Mouse (Mus musculus): ENCODE measurements at regions not wholly inside any gene's neighbourhood (a gene's known extent, or its start where the extent isn't known, plus 50 kb on each side); places are given as distances from the start of the nearest gene placed in this dataset.
"Not testable (repeated sequence)": the region's sequence is repeated elsewhere in the genome, so short reads cannot be mapped to it uniquely, and the experiment has no call there.

- no peak for DNase-seq
These were observed 440.2 kb upstream of the Hsf2 start for GRCm38 (mm10) chr10:57046021-57046420.

GRCm38 (mm10) chr10:57046891-57047290, 439.3 kb upstream of the Hsf2 start:
- DNase-seq: no peak

GRCm38 (mm10) chr10:57047719-57048118, 438.5 kb upstream of the Hsf2 start:
- no peak for DNase-seq

GRCm38 (mm10) chr10:57053375-57053774, 432.8 kb upstream of the Hsf2 start:
- DNase-seq: not testable (repeated sequence)

- no peak for DNase-seq
These were observed 396.1 kb upstream of the Hsf2 start for GRCm38 (mm10) chr10:57090131-57090530.

GRCm38 (mm10) chr10:57095920-57096319, 390.3 kb upstream of the Hsf2 start:
- DNase-seq: no peak

GRCm38 (mm10) chr10:57113359-57113758, 372.8 kb upstream of the Hsf2 start:
- DNase-seq: no peak

- DNase-seq: no peak
These were observed 371.4 kb upstream of the Hsf2 start for GRCm38 (mm10) chr10:57114696-57115271.

GRCm38 (mm10) chr10:57121514-57121913, 364.7 kb upstream of the Hsf2 start:
- DNase-seq: no peak

- no peak for DNase-seq
These were observed 359.0 kb upstream of the Hsf2 start for GRCm38 (mm10) chr10:57127185-57127584.

GRCm38 (mm10) chr10:57156426-57156825, 329.8 kb upstream of the Hsf2 start:
- no peak for DNase-seq

- peak; percentile 5 for DNase-seq
These were observed 329.3 kb upstream of the Hsf2 start for GRCm38 (mm10) chr10:57156912-57157311.

GRCm38 (mm10) chr10:57160546-57160945, 325.6 kb upstream of the Hsf2 start:
- DNase-seq: no peak

GRCm38 (mm10) chr10:57163359-57163758, 322.8 kb upstream of the Hsf2 start:
- DNase-seq: no peak

GRCm38 (mm10) chr10:57183560-57183959, 302.6 kb upstream of the Hsf2 start:
- DNase-seq: peak; percentile 77

- no peak for DNase-seq
These were observed 275.5 kb upstream of the Hsf2 start for GRCm38 (mm10) chr10:57210701-57211100.

GRCm38 (mm10) chr10:57231117-57231516, 255.1 kb upstream of the Hsf2 start:
- peak; percentile 19 for DNase-seq

GRCm38 (mm10) chr10:57281220-57281619, 205.0 kb upstream of the Hsf2 start:
- no peak for DNase-seq

- DNase-seq: no peak
These were observed 203.3 kb upstream of the Hsf2 start for GRCm38 (mm10) chr10:57282896-57283295.

GRCm38 (mm10) chr10:57291596-57291995, 194.6 kb upstream of the Hsf2 start:
- no peak for DNase-seq

- DNase-seq: no peak
These were observed 172.4 kb upstream of the Hsf2 start for GRCm38 (mm10) chr10:57313799-57314198.

- no peak for DNase-seq
These were observed 169.1 kb upstream of the Hsf2 start for GRCm38 (mm10) chr10:57317067-57317466.

GRCm38 (mm10) chr10:57319171-57319570, 167.0 kb upstream of the Hsf2 start:
- DNase-seq: no peak

GRCm38 (mm10) chr10:57322717-57323424, 163.3 kb upstream of the Hsf2 start:
- DNase-seq: no peak

GRCm38 (mm10) chr10:57324226-57324625, 162.0 kb upstream of the Hsf2 start:
- DNase-seq: no peak

Data from kidney, postnatal 10 days (tissue).